Mouse (Mus musculus): Measurements from ENCODE around the gene Krtap17-1. TPM values are rescaled to one million over a fixed set of nuclear protein-coding genes. Genes with fewer than 3 reads are reported as not detected.

Krtap17-1 gene
- total RNA-seq (2021), result not detected

- DNase-seq, result no peak
- intact Hi-C loops (cut with DNase I), result no loop called here
Measured at GRCm38 (mm10) chr11:99993620-99994383, at the start of gene Krtap17-1. Gene Krtap17-1, minus strand, starts transcription at chr11:99993994.

GRCm38 (mm10) chr11:100041454-100041853 lies 47.7 kb upstream of the Krtap17-1 start, which contains the start of gene Krt34:
Gene Krt34, minus strand, starts transcription at chr11:100041554.
- intact Hi-C loops (cut with DNase I), result no loop called here
- DNase-seq, result no peak

DNA sequence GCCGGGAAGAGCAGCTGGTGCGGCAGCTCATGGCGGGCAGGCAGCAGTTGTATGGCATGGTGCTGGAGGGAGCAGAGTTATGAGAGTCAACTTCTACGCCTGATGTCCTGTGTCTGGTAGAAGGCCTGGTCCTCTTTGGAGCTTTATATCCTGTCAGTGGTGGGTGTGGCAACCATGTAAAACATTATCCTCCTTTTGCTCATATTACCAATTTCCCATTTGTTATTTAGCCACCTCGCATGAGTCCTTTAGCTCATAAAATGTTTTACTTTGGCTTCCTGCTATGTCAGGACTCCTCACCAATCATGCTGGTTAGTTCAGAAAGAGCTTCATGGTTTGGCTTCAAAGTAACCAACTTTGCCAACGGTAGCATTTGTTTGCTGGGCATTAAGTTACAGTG lies 36.0 kb upstream of the Krtap17-1 start, which contains the start of gene Krt33b:
Gene Krt33b (minus strand): TSS at position 101 of the 400 bp plus-strand sequence.
- no peak for DNase-seq
- intact Hi-C loops (cut with DNase I), result no loop called here

- no peak for DNase-seq
- intact Hi-C loops (cut with DNase I), result no loop called here
Measured at GRCm38 (mm10) chr11:100021438-100021837, 27.6 kb upstream of the Krtap17-1 start.

DNA sequence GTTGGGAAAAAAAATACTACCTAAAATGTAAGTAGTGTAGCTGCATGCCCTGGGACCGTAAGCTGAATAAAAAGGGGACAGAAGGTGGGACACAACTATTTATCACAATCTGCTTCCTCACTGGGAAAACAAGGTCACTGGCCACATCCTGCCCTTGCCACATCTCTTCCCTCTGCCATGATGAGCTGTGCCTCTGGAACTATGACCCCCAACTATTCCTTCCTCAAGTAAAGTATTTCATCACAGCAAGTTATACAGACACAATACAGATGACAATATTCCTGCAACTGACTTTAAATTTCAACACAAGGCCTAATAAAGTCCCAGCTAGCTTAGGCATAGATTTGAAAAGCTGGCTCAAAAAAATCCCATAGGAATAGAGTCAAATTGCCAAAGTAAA lies 25.7 kb upstream of the Krtap17-1 start:
- DNase-seq, result no peak
- intact Hi-C loops (cut with DNase I), result no loop called here

DNA sequence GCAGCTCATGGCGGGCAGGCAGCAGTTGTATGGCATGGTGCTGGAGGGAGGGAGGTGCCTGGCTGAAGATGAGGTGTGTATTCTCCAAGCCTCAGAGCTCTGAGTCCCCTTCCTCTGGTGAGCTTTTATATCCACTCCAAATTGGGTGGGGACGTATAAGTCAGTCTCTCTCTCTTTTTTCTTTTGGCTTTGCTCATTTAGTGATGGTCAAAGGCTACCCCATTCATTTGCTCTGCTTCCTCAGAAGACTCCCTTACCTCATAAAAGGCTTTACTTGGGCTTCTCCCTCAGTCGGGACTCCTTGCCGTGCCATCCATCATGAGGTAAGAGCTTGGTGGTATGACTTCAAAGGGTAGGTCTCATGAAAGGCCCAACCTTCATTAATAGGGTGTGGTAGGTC lies 22.3 kb upstream of the Krtap17-1 start, which contains the start of gene Krt33a:
Gene Krt33a (minus strand): TSS at position 101 of the 400 bp plus-strand sequence.
- intact Hi-C loops (cut with DNase I), result no loop called here
- no peak for DNase-seq

DNA sequence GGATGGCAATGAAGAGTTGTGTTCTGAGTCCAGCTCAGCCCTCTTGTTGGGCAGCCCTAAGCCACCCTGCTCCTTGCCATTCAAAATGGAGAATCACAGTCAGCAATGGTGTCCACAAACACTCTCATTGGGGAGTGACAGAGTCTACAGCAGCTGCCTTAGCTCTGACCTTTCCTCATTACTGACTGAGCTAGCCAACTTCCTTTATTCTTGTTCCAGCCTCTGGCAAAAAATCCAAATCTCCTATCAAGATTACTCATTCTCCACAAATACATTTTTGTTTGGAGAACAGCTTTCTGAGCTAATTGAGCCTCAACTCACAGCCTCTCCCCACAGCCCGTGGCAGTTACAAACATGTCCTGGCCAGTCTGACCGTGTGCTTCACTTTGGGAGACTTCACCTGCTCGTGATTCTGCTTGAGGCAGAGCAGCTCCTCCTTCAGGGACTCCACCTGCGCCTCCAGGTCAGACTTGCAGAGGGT lies 19.9 kb upstream of the Krtap17-1 start:
- intact Hi-C loops (cut with DNase I), result no loop called here
- no peak for DNase-seq

DNA sequence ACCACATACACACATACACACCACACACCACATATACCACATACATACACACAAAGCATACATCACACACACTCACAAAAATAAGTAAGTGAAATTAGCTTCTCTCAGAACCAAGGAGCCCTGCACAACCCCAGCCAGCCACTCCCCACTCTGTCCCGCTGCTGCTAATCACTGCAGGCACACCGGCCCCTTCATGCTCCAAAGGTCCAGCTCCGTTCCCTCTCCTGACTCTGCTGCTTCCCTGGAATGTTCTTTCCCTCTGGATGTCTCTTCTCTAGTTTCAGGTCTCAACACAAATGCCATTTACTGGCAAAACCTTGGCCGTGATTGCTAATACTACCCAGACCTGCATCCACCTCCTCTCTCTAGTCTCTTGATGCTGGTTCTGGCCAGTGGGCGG lies 16.9 kb upstream of the Krtap17-1 start:
- intact Hi-C loops (cut with DNase I), result no loop called here
- DNase-seq, result no peak

DNA sequence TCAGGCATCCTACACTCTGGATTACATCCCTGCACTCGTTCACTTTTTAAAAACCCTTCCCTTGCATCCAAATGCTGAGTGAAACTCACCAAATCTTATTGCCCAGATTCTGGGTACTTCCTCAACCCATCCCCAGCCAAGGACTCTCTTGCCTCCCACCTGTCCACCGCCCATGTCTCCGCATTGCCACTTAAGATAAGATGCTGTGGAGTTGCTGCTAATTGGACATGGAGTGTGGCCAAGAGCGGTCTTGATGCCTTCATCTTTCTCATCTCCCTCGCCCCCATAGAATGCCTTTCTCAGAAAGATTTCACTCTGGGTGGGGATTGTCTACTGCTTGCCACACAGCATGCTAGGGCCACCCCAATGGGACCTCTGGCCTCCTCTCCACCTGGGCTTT lies 14.5 kb upstream of the Krtap17-1 start:
- intact Hi-C loops (cut with DNase I), result no loop called here

GRCm38 (mm10) chr11:100006624-100007023 lies 12.8 kb upstream of the Krtap17-1 start:
- intact Hi-C loops (cut with DNase I), result no loop called here

More for the DNA sequence above, 14.5 kb upstream of the Krtap17-1 start:
- DNase-seq, result no peak

GRCm38 (mm10) chr11:100005905-100006304 lies 12.1 kb upstream of the Krtap17-1 start:
- intact Hi-C loops (cut with DNase I), result loop anchor here (2.0 kb wide), 1 partner anchor 541 kb away; no protein-coding TSS in a partner anchor
- no peak for DNase-seq

More at GRCm38 (mm10) chr11:100006624-100007023, 12.8 kb upstream of the Krtap17-1 start:
- no peak for DNase-seq

DNA sequence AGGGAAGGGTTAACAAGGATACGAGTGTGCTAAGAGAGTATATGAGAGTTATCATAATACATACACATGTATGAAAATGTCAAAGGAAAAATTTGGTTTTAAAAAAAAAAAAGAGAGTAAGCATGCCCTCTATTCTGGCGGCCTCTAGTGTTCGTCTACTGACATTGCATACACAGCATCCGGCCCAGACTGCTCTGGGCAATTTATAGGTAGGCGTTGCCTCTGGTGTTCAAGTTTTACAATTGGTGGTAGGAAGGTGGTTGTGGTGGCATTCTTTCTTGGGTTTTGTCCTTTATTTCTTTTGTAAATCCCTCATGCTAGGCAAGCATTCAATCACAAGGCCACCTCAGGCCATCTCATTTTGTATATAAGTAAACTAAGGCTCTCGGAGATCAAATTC lies 11.1 kb upstream of the Krtap17-1 start:
- intact Hi-C loops (cut with DNase I), result loop anchor here (2.0 kb wide), 1 partner anchor 540 kb away; no protein-coding TSS in a partner anchor

GRCm38 (mm10) chr11:99999091-99999490 lies 5.3 kb upstream of the Krtap17-1 start:
- no peak for DNase-seq
- intact Hi-C loops (cut with DNase I), result no loop called here

More for the DNA sequence above, 11.1 kb upstream of the Krtap17-1 start:
- DNase-seq, result peak; percentile 40

GRCm38 (mm10) chr11:99994384-99994661 lies 529 bp upstream of the Krtap17-1 start:
- no peak for DNase-seq
- intact Hi-C loops (cut with DNase I), result no loop called here

GRCm38 (mm10) chr11:99990571-99990970 lies 3.2 kb downstream of the Krtap17-1 start:
- intact Hi-C loops (cut with DNase I), result no loop called here
- DNase-seq, result no peak

DNA sequence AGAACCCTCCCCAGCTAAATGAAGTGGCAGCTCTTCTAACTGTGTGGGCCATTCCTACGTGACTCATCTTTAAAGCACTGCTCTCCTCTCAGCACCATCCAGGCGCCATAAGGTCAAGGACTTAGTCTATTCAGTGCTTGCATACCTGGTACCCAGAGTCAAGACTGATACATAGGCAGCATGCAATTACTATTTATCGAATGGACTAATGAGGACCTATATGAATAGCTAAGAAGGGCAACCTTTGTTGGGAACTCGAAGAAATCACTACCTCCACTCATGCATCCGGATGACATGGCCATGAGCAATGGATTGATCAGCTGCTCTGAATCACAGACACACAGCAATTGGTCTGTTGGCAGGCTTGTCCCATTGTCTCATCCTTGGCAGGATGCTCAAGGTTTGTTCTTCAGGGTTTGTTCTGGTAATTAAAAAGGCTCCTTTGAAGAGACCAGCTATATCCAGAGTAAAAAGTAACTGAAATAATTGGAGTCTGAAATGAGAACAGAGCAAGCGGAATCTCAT lies 3.9 kb downstream of the Krtap17-1 start:
- no peak for DNase-seq
- intact Hi-C loops (cut with DNase I), result no loop called here

DNA sequence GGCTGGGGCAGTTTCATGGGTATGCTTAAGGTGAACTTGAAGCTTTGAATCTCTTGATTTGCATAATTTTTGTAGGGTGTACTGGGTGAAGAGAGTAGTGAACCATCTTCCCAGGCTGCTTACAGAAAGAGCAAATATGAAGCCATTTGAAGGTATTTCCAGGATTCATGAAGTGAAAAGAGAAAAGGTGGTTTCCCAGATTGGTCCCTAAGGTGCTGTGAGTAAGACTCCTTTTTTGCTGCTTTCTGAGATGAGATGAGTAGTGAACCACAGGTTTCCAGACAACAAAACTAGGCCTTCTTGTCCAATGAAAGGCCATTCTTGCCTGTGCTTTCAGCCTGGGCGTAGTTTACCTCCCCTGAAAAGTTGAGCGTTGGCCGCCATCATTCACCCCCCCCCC lies 5.3 kb downstream of the Krtap17-1 start:
- no peak for DNase-seq
- intact Hi-C loops (cut with DNase I), result no loop called here

DNA sequence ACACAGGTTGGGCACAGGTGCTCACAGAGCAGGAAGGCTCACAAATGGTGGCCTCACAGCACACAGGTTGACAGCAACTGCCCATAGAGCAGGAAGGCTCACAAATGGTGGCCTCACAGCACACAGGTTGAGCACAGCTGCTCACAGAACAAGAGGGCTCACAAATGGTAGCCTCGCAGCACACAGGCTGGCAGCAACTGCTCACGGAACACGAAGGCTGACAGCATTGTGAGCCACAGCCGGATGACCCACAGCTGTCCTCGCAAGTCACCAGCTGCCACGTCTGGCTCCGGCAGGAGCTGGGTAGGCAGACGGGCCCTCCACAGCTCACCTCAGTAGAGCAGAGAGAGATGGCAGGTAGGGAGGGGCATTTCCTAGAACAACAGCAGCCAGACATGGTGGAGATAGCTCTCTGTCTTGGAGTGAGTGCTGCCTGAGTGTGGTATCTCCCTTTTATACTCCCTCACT lies 7.6 kb downstream of the Krtap17-1 start, which contains the start of gene Krtap16-1:
Gene Krtap16-1 (minus strand): TSS at position 418 of the 468 bp plus-strand sequence.
- DNase-seq, result no peak
- intact Hi-C loops (cut with DNase I), result no loop called here

GRCm38 (mm10) chr11:99985291-99986092 lies 8.3 kb downstream of the Krtap17-1 start:
- peak; percentile 67 for DNase-seq
- intact Hi-C loops (cut with DNase I), result no loop called here

- no peak for DNase-seq
- intact Hi-C loops (cut with DNase I), result no loop called here
Measured at GRCm38 (mm10) chr11:99983442-99983841, 10.4 kb downstream of the Krtap17-1 start.

DNA sequence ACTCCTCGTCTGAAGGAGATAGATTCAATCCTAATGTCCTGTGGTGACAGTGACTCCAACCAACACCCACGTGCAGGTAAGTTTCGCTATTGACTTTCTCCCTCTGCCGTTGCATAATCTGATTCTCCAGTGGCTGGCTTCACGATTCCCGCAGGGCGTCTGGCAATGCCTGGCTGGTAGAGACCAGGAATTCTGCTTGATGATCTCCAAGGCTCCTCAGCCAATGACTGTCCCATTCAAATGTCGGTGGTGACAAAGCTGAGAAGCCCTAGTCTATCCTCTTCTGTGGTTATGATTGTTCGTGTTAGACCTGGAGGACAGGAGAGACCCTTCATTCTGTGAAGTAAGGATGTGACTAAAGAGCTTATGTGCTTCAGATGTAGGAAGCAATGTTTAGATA lies 11.1 kb downstream of the Krtap17-1 start:
- DNase-seq, result no peak
- intact Hi-C loops (cut with DNase I), result no loop called here

Measured in left cerebral cortex, postnatal 4 days (tissue).